Mouse (Mus musculus): ENCODE data around the gene Klhdc10. TPM values are rescaled to one million over a fixed set of nuclear protein-coding genes. Genes with fewer than 3 reads are reported as not detected.

Gene Klhdc10
- polyA plus RNA-seq, 1 experiment from 2014 or later: 35.6 TPM

DNA sequence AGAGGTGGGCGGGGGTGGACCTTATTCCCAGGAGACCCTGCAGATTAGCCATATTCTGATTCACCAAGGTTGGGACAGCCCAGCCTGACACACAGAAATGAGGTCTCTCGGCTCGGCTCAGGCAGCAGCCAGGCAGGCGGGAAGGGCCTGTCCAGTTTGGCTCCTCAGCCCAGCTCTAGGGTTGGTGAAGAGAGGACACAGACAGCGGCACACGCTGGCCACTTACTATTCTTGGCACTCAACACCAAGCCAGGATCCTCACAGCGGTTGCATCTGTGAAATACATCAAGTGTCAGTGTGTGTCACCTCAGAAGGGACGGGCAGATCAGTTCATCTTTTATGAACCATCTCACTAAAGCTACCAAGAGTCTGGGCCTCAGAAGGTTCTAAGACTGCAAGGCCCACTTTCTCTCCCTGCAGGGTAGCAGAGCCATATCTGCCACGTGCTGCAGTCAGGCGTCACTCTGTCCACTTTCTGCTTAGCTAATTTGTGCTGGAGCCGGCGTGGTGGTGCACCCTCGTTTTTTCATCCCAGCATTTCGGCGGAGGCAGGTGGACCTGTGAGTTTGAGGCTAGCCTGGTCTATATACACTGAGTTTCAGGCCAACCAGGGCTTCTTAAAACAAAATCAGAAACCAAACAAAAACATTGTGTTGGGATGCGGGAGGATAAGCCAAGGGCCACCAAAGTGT lies 57.5 kb downstream of the Klhdc10 start:
- Histone ChIP-seq H3K27ac (peak overlapping the region; percentile 98), H3K4me2 (replicated peaks) (peak overlapping the region; percentile 65), H3K27me3 (peaks cover 3% of the 10 kb centered on the region; the same call in 1 of the 2 replicates), H3K4me1 (replicated peaks) (peaks cover 36% of the 10 kb centered on the region), H3K36me3 (peaks cover 14% of the 10 kb centered on the region), H3K9ac (replicated peaks) (peak overlapping the region; percentile 72), H3K4me3 (replicated peaks) (peak overlapping the region; percentile 43), H3K9me3 (no peaks in the 10 kb centered on the region)
- no peak for ATAC-seq
- WGBS: 70% methylated on average over 16 of the region's 16 CpGs

DNA sequence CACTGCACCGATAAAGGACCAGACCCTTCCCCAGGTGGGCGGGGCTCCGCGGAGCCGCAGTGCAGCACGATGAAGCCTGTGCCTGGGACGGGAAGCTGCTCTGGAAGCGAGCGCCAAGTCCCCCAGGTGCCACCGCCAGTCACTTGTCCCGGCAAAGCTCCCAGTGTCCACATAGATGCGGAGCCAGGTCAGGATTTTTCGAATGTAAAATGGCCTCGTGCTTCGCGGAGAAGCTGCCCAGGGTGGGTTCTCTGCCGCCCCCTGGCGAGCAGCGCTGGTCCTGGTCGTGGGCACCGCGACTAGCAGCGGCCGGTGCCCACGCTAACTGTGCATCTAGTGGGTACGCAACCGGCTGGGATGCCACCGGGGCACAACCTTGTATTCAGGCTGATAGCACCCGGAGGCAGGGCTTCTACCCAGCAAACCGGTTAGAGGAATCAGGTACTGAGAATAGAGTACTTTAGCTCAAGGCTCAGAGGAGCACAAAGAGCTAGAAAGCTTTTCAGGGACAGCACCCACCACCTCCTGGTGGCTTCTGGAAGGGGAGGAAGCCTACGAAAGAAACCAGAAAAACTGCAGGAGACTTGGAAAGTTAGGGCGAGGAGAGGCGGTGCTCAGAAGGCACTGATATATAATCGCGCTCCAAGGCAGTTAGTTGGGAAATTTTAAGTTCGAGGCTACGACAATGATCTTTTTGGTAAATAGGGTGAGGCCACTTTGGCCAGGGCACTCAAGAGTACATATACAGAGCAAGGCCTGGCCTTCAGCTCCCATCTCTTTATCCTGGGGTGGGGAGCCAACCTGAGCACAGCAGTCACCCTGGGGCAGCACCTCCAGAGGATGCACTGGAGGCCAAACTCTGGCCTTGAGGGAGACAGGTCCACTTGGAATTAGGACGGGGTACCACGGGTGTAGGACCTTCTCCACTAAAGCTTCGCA lies 58.4 kb downstream of the Klhdc10 start:
- Histone ChIP-seq H3K27me3 (peaks cover 6% of the 10 kb centered on the region; the same call in 1 of the 2 replicates), H3K36me3 (peaks cover 9% of the 10 kb centered on the region), H3K4me2 (replicated peaks) (peak overlapping the region; percentile 65), H3K27ac (peak overlapping the region; percentile 98), H3K9me3 (no peaks in the 10 kb centered on the region), H3K4me3 (replicated peaks) (peak overlapping the region; percentile 43), H3K4me1 (replicated peaks) (peaks cover 39% of the 10 kb centered on the region), H3K9ac (replicated peaks) (peak overlapping the region; percentile 72)
- peak; percentile 48 for ATAC-seq
- 5% methylated on average over 40 of the region's 40 CpGs for WGBS

- ATAC-seq: peak; percentile 94
- Histone ChIP-seq H3K4me2 (replicated peaks) (peak overlapping the region; percentile 65), H3K36me3 (0 out of 2 replicates have a peak, but pooled peaks cover under 1% of the 10 kb centered on the region), H3K4me3 (replicated peaks) (no peak overlapping the region), H3K4me1 (replicated peaks) (peaks cover 39% of the 10 kb centered on the region), H3K27me3 (peaks cover 6% of the 10 kb centered on the region; the same call in 1 of the 2 replicates), H3K9ac (replicated peaks) (peak overlapping the region; percentile 72), H3K9me3 (no peaks in the 10 kb centered on the region), H3K27ac (peak overlapping the region; percentile 98)
- WGBS: 8% methylated on average over 18 of the region's 19 CpGs
Measured at GRCm38 (mm10) chr6:30460750-30461446, 59.2 kb downstream of the Klhdc10 start.

DNA sequence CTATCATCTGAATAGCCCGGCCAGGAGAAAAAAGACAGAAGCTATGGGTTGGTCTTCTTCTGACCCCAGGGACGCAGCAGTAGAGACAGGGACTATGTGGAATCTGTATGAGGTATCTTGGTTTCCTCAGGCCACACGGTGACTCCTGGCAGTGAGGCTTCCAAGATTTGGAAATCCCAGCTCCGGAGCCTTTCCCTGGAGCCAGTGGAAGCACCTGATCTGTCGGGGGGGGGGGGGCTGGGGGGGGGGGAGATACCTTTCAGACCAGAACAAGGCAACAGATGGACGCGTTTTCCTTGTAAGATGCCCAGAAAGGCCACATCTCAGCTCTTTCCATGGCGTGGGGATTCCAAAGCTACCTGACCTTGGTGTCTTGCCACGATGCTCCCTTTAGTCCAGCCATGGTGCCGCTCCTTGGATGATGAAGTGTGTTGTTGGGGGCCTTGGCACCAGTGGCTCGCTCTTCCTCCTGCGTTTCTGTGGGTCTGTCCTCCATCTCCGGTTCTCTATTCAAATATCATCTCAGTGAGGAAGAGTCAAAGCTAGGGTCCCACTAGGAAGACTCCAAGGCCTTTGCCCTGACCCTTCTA lies 60.2 kb downstream of the Klhdc10 start:
- Histone ChIP-seq H3K9ac (replicated peaks) (no peak overlapping the region), H3K4me1 (replicated peaks) (peaks cover 39% of the 10 kb centered on the region), H3K27me3 (peaks cover 6% of the 10 kb centered on the region; the same call in 1 of the 2 replicates), H3K36me3 (no peaks in the 10 kb centered on the region), H3K9me3 (no peaks in the 10 kb centered on the region), H3K4me3 (replicated peaks) (no peak overlapping the region), H3K27ac (peak overlapping the region; percentile 98), H3K4me2 (replicated peaks) (no peak overlapping the region)
- no peak for ATAC-seq
- WGBS: 90% methylated on average over 13 of the region's 13 CpGs

- 40% methylated on average over 7 of the region's 7 CpGs for WGBS
- no peak overlapping the region for H3K4me3 ChIP-seq (replicated peaks)
- no peaks in the 10 kb centered on the region for H3K36me3 ChIP-seq
- H3K9me3 ChIP-seq: no peaks in the 10 kb centered on the region
- no peak for ATAC-seq
- H3K27ac ChIP-seq: 0 out of 2 replicates have a peak overlapping the region, but pooled peaks have one; percentile 20
- H3K9ac ChIP-seq (replicated peaks): no peak overlapping the region
- no peak overlapping the region for H3K4me2 ChIP-seq (replicated peaks)
- peaks cover 39% of the 10 kb centered on the region for H3K4me1 ChIP-seq (replicated peaks)
- H3K27me3 ChIP-seq: peaks cover 6% of the 10 kb centered on the region; the same call in 1 of the 2 replicates
Measured at GRCm38 (mm10) chr6:30462822-30463221, 61.2 kb downstream of the Klhdc10 start.

DNA sequence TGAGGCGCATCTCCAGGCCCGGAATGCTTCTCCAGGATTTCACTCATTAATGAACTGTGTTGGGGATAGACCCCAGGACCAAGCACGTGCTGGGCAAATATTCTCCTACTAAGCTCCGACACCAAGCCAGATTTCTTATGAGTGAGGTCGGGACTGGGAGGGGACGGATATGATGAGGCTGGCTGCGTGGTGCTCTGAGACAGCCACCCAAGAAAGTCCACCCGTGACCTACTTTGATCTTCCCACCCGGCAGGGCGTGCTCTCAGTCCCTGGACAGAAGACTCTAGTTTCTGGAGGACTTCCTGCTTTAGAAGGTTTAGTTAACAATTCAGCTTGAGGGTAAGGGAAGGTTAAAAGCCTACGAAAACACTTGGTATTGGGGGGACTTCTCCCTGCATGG lies 63.9 kb downstream of the Klhdc10 start:
- peaks cover 6% of the 10 kb centered on the region; the same call in 1 of the 2 replicates for H3K27me3 ChIP-seq
- H3K4me3 ChIP-seq (replicated peaks): no peak overlapping the region
- no peak overlapping the region for H3K4me2 ChIP-seq (replicated peaks)
- H3K27ac ChIP-seq: no peak overlapping the region
- no peak overlapping the region for H3K9ac ChIP-seq (replicated peaks)
- WGBS: 90% methylated on average over 11 of the region's 11 CpGs
- H3K9me3 ChIP-seq: no peaks in the 10 kb centered on the region
- ATAC-seq: no peak
- no peaks in the 10 kb centered on the region for H3K36me3 ChIP-seq
- peaks cover 33% of the 10 kb centered on the region for H3K4me1 ChIP-seq (replicated peaks)

- 82% methylated on average over 1 of the region's 1 CpGs for WGBS
- Histone ChIP-seq H3K36me3 (no peaks in the 10 kb centered on the region), H3K9me3 (no peaks in the 10 kb centered on the region), H3K27ac (no peak overlapping the region), H3K4me3 (replicated peaks) (no peak overlapping the region), H3K4me1 (replicated peaks) (peaks cover 16% of the 10 kb centered on the region), H3K4me2 (replicated peaks) (no peak overlapping the region), H3K27me3 (peaks cover 6% of the 10 kb centered on the region; the same call in 1 of the 2 replicates), H3K9ac (replicated peaks) (no peak overlapping the region)
- no peak for ATAC-seq
Measured at GRCm38 (mm10) chr6:30468058-30468457, 66.4 kb downstream of the Klhdc10 start.

DNA sequence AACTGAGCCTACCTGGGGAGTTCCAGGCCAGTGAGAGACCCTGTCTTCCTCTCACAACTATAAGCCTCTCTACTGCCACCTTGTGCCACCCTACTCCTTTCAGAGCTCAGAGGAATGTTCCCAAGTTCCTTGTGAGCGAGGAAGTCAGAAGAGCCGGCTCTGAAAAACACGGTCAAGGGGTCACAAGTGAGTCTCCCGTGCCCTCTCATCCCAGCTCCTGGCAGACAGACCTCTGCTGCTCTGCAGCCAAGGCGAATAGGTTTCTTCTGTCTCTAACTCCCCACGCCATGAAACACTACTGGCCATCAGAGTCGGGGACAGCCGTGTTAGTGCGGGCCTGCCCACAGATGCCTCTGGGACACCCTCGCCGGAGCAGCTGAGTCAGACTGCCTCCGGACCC lies 67.0 kb downstream of the Klhdc10 start:
- Histone ChIP-seq H3K9me3 (no peaks in the 10 kb centered on the region), H3K27ac (peak overlapping the region; percentile 51), H3K9ac (replicated peaks) (no peak overlapping the region), H3K4me1 (replicated peaks) (peaks cover 16% of the 10 kb centered on the region), H3K4me3 (replicated peaks) (no peak overlapping the region), H3K4me2 (replicated peaks) (no peak overlapping the region), H3K27me3 (peaks cover 6% of the 10 kb centered on the region; the same call in 1 of the 2 replicates), H3K36me3 (no peaks in the 10 kb centered on the region)
- no peak for ATAC-seq
- WGBS: 51% methylated on average over 12 of the region's 12 CpGs

DNA sequence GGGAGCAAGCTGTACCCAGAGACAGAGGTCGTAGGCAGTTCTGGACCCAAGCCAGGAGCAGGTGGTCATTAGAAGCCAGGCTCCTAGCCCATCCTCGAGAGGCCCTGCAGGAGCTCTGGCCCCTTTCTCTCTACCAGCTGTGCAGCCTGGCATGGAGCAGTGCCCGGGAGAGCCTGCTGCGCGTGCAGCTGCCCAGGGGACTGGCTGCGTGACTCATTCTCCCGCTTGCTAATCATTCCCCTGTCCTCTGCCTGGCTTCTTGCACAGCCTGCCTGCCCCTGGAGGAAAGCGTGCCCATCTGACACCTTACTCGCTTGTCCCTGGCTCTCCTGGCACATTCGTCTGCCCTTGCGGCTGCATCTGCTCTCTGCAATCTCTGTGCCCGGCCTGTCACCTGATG lies 67.7 kb downstream of the Klhdc10 start:
- Histone ChIP-seq H3K27me3 (0 out of 2 replicates have a peak, but pooled peaks cover 1% of the 10 kb centered on the region), H3K9me3 (0 out of 2 replicates have a peak, but pooled peaks cover 3% of the 10 kb centered on the region), H3K4me3 (replicated peaks) (no peak overlapping the region), H3K36me3 (no peaks in the 10 kb centered on the region), H3K4me1 (replicated peaks) (peaks cover 12% of the 10 kb centered on the region), H3K9ac (replicated peaks) (0 out of 2 replicates have a peak overlapping the region, but pooled peaks have one; percentile 28), H3K27ac (peak overlapping the region; percentile 51), H3K4me2 (replicated peaks) (no peak overlapping the region; the same call in 1 of the 2 replicates)
- ATAC-seq: peak; percentile 81
- WGBS: 66% methylated on average over 12 of the region's 12 CpGs

- ATAC-seq: no peak
- H3K36me3 ChIP-seq: no peaks in the 10 kb centered on the region
Measured at GRCm38 (mm10) chr6:30471706-30472105, 70.0 kb downstream of the Klhdc10 start.

More at GRCm38 (mm10) chr6:30471706-30472105, 70.0 kb downstream of the Klhdc10 start:
- no peak overlapping the region for H3K4me3 ChIP-seq (replicated peaks)
- H3K9ac ChIP-seq (replicated peaks): no peak overlapping the region
- H3K4me2 ChIP-seq (replicated peaks): no peak overlapping the region
- WGBS: 80% methylated on average over 3 of the region's 3 CpGs
- H3K27ac ChIP-seq: no peak overlapping the region
- 0 out of 2 replicates have a peak, but pooled peaks cover 3% of the 10 kb centered on the region for H3K9me3 ChIP-seq
- no peaks in the 10 kb centered on the region for H3K27me3 ChIP-seq
- H3K4me1 ChIP-seq (replicated peaks): peaks cover 11% of the 10 kb centered on the region
